Mouse (Mus musculus) MN1 (cell line): ENCODE results near the gene Ash1l.

Source experiments
- DNase-seq: peaks from one replicate; pipeline ENCODE4 v3.0.0-alpha.2; 2016; ENCODE audit warnings: low spot score

Gene Ash1l

DNA sequence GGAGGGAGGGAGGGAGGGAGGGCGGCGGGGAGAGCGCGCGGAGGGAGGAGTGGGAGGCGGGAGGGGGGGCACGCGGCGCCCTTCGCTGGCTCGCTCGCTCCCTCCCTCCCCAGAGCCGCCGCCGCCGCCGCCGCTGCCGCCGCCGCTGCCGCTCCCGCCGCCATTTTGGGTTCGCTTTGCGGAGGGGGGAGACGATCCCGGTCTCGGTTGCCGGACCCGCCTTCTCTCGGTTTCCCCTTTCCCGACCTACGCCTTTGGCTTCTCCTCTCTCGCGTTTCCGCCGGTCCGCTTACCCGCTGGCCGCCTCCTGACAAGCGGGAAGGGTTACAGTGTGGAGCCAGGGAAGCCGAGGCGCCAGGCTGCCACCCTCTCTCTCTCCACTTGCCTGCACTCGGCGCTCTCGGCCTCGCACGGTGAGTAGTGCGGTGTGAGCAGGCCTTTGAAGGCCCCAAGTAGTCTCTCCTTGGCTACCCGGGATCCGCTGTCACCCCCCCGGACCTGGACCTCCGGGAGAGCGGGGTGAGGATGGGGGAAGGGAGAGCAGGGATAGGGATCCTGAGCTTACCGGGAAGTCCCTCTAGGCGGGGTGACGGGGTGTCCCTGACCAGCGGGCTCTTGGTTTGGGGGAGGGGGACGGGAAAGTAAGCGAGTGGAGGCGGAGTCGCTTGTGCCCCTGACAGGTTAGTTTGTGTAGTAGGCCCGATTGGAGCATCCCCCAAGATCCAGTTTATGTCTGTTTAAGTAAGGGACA lies at the start of gene Ash1l, which contains the start of gene Dap3:
Ash1l (plus strand) TSS at position 47 of the 751 bp plus-strand sequence.
Dap3 (minus strand) TSS at position 606 of the 751 bp plus-strand sequence.
- peak; percentile 86 for DNase-seq

DNA sequence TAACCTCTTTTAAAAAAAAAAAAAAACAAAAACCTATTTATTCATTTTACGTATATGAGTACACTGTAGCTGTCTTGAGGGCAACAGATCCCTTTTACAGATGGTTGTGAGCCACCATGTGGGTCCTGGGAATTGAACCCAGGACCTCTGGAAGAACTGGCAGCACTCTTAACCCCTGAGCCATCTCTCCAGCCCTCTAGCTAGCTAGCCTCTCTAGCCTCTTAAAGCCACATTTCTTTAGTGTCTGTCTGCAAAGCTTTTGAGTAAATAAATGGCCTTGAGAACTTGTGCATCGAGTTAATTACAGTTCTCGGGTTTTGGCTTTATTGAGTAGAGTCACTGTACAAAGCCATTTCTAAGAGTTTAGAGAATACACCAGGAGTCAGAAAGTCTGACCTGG lies 45.6 kb upstream of the Ash1l start:
- no peak for DNase-seq

DNA sequence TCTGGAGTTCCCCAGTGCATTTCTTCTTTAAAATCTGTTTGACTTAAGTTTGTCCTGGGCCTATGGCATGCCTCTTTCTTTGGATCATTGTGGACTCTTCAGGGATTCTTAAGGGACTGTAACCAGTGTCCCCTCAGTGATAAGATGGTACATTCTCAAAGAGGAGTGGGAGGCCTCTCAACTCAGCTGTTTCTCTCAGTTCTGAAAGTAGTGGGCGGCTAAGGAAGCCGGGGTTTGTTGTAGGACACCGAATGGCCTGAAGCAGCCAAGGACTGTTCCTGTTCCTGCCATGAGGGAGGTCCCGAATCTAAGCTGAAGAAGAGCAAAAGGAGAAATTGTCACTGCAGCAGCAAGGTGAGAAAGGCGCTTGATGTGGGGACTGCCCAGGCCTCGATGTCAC lies 45.2 kb upstream of the Ash1l start:
- DNase-seq, result no peak

DNA sequence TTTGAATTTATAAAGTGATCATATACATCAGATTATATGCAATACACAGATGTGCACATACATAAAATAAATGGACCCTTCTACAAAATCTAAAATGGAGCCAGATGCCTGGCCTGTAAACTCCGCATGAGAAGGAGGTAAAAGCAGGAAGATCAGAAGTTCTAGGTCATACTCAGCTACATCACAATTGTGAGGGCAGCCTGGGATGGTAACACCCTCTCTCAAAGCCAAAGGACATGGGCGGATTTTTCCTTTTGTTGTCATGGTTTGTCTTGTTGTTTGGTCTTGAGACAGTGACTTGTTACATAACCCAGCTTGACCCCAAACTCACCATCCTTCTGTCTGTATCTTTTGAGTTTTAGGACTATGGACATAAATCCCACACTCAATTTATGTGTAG lies 44.7 kb upstream of the Ash1l start:
- no peak for DNase-seq

DNA sequence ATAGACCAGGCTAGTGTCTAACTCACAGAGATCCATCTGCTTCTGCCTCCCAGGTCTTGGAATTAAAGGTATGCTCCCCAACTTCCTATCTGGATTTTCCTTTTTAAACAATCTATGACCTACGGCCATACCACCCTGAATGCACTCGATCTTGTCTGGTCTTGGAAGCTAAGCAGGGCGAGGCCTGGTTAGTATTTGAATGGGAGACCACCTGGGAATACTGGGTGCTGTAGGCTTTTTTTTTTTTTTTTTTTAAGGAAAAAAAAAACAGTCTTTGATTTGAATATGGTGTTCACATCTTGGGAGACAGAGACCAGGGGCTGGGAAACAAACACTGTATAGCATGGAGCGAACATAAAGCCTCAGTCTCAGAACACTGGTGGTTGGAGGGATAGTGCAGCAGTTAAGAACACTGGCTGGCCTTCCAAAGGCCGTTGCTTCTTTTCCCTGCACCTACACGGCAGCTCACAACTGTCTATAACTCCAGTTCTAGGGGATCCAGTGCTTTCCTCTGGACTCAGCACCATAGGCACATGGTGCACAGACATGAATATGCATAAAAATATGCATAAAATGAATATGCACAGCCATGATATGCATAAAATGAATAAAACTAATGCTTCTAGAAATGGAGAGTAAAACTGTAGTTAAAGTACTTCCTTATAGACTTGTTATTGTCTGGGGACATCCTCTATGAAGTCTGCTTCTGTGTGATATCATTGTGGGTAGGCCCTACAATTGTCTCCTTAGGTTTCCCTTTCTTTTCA lies 43.8 kb upstream of the Ash1l start:
- no peak for DNase-seq

DNA sequence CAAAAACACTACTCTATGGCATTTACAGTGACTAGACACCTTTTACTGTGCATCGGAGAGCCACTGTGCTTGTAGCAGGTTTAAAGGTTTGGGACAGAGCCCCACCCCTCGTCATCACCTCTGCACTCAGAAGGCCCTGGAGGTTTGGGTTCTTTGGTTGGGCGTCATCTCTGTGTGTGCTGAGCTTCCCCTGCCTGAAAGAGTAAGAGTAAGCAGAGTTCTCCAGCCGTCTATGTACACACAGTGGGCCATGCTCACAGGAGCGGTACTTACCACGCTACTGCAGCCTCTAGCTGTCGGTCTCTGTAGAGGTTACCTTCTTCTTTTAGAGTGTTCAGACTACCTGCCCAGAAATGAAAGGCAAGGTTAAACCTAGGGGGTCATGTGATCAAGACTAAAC lies 37.8 kb upstream of the Ash1l start:
- DNase-seq, result no peak

DNA sequence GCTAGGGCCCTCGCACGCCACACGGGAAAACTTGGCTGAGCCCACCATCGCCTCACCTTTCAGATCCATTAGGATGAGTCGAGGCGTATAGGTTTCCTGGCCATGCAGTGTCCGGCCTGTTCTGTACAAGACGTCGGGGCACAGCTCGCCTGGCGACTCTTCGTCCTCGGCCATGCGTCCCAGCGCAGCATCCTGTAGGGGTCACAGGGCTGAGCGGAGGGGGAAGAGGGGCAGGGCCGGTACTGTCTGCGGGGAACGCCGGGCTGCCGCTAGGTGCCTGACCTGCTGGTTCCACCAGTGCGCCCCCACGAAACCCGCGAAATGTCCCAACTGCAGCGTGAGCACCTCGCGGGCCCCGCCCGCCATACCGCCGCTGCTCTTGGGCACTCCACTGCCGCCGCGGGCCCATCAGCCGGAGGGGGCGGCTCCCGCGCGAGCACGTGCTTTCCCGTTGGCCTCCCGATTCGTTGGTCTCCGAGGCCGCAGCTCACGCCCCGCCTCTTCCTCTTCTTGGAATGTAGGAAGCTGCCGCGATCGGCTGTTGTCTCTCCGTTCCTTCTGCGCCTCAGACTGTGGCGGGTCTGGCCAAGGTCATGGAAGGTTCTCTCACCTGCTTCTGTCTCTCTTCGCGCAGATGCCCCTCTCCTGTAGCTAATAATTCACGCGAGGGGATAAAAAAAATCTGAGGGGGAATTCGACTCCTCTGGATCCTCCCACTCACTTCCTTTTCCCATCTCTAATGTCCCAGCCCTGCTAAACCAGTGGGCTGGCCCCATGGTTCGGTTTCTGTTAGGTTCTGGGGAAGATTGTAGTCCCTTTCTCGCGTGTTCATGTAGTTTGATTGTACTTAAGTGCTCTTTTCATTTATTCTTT lies 36.7 kb upstream of the Ash1l start, which contains the start of gene Msto1:
Msto1 (minus strand) TSS at position 489 of the 873 bp plus-strand sequence.
- DNase-seq, result peak; percentile 93

DNA sequence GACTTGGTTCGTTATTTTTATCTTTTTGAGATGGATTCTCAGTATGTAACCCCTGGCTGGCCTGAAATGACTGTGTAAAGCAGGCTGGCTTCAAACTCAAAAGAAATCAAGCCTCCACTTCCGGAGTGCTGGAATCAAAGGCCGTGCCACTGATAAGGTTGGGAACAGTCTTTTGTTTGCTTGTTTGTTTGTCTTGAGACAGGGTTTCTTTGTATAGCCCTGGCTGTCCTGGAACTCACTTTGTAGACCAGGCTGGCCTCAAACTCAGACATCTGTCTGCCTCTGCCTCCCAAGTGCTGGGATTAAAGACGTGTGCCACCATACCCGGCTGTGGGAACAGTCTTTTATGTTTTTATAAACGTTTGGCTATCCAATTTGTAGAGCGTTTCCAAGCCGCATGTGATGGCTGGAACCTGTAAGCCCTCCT lies 36.0 kb upstream of the Ash1l start:
- no peak for DNase-seq

DNA sequence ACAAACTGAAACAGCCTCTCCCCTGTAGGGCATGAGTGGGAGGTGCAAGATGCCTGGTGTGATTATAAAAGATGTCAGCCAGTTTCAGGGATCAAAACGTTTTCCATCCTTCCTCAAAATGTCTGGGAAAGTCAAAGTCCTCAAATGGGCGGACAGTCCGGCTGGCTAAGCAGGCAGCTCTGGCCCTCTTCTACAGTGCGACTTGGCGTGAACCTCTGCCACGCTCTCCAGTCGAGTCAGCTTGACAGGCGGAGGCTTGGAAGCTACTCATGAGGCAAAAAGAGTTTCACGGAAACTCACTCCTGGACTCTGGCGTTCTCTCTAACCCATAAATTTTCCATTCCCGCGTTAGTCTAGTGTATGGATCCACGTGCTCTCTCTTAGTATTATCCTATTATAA lies 31.4 kb upstream of the Ash1l start:
- no peak for DNase-seq

DNA sequence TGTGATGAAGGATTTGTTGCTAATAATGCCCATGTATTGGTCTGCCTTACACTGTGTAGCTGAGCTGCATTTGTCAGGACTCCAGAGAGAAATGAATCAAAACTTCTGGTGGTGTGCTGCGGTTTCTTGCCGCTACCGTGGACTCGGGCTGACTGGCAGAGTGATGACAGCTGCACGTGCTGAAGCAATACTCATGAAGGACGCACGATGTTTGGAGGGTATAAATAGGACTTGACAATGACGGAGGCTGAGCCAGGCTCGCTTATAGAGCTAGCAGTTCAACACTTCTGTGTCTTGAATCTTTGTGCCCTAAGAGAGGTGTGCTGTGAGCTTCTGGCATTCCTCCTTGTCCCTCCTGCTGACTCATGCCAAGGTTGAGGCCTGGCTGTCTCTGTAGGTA lies 29.0 kb upstream of the Ash1l start:
- no peak for DNase-seq

DNA sequence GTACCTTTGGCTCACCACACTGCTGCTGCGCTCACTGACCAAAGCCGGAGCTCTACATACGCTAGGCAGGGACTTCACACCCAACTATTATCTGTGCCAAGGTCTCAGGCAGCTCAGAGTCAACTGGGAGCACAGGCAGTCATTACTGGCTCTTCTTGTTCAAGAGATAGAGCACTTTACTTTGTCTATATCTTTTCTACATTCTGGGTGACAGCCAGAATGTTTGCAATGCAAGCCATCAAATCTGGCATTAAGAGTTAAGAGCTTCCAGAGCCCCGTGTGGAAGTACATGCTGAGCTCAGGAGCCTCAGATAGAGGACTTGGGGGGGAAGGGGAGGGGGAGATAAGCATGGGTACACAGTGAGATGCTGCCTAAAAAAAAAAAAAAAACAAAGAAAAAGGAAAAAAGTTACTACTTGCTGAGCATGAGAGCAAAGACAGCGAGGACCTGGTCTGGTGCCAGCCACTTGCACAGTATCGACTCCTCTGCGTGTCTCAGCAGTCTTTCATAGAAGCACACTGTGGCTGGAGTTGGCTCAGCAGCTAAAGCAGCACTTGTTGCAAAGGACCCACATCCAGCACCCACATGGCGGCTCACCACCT lies 26.3 kb upstream of the Ash1l start:
- no peak for DNase-seq

DNA sequence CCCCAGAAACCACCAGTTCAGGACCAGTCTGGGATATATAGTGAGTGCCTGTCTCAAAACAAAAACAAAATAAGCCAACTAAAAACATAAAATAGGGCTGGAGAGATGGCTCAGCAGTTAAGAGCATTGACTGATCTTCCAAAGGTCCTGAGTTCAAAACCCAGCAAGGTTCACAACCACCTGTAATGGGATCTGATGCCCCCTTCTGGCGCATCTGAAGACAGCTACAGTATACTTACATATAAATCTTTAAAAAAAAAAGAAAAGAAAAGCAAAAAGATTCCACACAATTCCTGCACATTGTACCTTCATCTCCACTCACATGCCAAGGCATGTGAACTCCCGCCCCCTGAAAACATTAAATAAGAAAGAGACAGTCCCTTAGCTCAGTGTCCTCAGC lies 24.8 kb upstream of the Ash1l start:
- no peak for DNase-seq

DNA sequence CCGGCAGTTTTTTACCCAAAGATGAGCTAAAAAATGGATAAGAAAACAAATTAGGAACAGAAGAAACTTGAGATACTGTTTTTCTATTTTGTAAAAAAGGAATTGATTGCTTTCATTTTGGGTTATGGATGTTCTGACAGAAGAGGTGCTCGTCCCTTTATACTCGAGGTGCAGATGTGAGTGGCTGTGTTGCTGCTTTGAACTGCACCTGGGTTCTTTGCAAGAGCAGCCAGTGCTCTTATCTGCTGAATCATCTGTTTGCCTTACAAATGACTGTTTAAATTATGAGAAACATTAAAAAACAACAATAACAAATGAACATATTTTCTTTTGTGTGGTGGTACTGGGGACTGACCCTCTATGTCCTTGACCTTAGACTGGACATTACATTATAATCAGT lies 20.9 kb upstream of the Ash1l start:
- no peak for DNase-seq

DNA sequence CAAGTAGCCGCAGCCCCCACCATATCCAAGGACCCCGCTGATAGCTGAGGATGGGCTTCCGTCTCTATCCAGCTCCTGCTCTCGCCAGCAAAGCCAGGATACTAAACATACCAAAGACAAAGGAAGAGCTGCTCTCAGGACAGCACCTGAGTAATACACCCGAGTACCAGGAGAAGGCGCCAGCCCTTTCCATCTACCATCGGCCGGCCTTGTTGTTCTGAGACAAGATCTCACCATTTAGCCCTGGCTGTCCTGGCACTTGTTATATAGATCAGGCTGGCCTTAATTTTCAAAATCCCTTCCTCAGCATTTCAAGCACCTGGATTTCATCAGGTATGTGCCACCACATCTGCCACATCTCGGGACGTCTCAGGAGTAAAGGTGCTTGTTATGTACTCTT lies 11.4 kb upstream of the Ash1l start:
- no peak for DNase-seq

DNA sequence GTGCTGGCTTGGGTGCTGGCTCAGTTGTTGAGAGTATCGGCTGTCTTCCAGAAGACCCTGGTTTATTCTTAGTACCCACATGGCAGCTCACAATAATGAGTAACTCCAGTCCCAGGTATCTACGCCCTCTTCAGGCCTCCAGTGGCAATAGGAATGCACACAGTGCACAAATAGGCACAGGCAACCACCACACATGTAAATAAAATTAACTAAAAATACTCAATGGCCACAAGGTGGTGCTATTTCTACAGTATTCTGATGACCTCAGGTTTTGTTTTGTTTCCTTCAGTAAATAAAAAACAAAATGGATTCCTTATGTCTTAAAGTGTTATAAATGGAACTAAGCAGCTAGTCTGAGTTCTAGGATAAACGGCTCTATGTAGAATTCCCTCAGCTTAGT lies 10.7 kb upstream of the Ash1l start:
- peak; percentile 82 for DNase-seq

DNA sequence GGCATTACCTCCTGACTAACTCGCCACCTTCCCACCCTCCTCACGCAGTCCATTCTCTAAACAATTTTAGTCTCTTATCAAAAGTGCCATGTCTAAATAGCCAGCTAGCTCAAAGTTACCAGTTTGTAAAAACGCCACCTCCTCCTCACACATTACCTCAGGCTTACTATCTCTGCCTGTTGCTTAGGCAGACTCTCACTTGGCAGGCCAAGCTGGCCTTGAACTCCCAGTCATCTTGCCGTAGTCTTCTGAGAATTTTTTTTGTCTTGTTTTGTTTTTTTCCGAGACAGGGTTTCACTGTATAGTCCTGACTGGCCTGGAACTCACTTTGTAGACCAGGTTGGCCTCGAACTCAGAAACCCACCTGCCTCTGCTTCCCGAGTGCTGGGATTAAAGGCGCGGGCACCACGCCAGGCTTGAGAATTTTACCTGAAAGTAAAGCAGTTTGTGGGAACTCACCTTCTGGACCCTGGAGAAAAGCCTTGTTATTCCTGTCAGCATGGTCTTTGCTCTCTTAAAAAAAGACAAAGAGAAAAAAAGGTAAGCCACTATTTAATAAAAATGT lies 8.0 kb upstream of the Ash1l start:
- no peak for DNase-seq

DNA sequence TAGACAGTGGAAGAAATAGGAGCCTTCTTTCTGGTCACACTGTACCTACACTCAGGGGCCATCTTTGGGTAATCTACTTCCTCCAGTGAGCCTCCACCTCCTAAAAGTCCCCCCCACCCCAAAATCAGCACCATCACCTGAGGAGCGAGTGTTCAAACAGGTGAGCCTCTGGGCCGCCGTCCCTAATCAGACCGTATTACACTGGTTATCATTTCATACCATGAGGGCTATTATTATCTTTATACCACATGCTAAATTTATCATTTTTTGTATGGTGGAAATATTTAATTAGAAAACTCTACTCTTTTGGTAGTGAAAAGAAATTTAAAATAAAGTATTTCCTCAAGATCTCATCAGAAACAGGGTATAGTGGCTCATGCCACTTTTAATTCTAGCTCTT lies 6.3 kb upstream of the Ash1l start:
- DNase-seq, result no peak

DNA sequence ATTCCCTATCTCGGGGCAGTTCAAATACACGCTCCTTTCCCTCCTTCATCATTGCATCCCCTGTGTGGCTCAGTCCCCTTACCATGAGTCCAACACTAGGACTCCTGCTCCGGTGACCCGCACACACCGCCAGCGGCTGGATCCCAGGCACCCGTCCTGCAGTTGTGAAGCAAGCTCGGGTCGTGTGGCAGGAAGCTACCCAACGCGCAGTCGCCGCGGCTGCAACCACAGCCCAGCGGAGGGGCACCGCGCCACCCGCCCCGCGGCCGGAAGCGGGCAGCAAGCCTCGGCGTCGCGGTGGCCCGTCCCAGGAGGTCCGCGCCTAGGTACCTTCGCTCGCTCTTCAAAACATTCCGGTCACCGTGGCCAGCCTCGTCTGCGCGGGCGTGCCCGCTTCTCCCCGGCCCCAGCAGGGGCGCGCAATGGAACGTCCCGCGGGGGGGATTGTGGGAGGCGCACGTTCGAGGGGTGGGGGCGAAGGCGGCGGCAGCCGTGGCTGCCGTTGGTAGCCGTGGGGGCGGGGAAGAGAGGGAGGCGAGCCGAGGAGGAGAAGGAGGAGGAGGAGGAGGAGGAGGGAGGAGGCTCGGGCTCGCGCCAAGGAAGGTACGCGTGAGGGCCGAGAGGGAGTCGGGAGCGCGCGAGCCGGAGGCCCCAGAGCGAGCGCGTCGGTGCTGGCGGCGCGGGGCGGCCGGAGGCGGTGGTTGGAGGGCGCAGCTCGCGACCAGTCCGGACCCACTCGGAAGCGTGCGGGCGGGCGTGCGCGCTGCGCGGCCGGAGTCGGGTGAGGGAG lies 441 bp upstream of the Ash1l start:
- DNase-seq, result peak; percentile 91

DNA sequence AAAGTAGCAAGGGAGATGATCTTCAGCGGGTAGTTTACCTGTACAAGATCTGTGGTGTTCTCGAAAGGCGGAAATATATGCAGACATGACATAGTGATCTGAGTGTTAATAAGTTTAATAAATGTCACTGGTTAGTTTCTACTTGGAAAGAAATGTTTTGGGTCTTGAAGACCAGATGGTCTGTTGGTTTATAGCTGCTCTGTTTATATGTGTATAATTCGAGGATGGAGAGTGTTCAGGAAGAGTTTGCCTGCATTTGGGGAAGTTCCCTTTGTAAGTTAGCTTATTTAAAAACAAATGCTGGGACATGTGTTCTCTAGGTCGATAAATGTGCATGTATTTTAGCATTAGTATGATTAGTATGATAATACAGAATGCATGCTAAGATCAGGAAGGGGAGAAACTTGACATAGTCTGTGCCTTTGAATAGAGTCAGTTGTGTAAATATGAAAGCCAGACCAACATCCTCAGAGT lies 942 bp downstream of the Ash1l start:
- no peak for DNase-seq

DNA sequence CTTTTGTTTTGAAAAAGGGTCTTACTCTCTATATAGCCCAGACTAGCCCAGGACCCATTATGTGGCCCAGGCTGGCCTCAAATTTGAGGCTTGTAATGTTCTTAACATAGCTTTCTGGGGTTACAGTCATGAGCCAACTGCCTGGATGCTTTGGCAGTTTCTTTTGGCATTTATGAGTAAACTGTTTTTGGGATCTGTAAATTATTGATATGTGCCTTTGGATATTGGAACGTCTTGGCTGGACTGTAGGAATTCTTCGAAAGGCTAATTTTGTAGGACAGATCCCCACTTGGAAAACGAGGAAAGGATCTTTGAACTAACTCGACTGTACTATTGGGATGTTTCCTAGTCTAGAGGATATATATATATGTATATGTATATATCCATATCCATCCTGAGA lies 2.8 kb downstream of the Ash1l start:
- no peak for DNase-seq

DNA sequence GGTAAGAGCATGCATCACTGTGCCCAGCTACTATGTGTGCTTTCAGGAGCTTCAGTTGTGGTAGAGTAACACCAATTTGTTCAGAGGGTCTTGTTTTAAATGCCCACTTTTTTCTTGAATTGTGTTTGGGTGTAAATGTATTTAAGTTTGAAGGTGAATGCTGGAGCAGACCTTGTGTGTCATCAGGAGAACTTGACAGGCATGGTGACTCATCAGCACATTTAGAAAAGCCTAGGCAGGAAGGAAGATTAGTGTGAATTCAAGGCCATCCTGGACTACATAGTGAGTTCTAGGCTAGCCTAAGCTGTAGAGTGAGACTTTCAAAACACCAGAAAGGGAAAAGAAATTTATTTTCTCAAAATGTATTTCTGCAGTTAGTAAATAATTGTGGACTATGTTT lies 3.3 kb downstream of the Ash1l start:
- DNase-seq, result no peak
